Mouse (Mus musculus) heart, adult 2 months (tissue): Measurements from ENCODE around the gene Tfap2d.

Experiments
- CTCF ChIP-seq: fragments of 200-600 bp; IDR thresholded peaks from 2 replicates; pipeline ENCODE4 v1.8.1; 2022; ENCODE audit warnings: antibody characterized with exemption, mild to moderate bottlenecking, moderate library complexity
- EP300 ChIP-seq: fragments of 200-500 bp; IDR thresholded peaks from 2 replicates; pipeline ENCODE4 v1.6.1; 2011; ENCODE audit warnings: low read depth, low read length, control low read depth; ENCODE audit not compliant: insufficient read depth
- POLR2A ChIP-seq: fragments of 200-500 bp; IDR thresholded peaks from 2 replicates; pipeline ENCODE4 v1.6.1; 2011; ENCODE audit warnings: mild to moderate bottlenecking, low read depth, low read length, control low read depth; ENCODE audit not compliant: insufficient read depth

GRCm38 (mm10) chr1:19107801-19108200 is 5.0 kb downstream of the Tfap2d start:
- no peak for TF ChIP-seq CTCF
- TF ChIP-seq POLR2A: no peak
- no peak for TF ChIP-seq EP300
